Mouse (Mus musculus) neural tube, embryonic 13.5 days (tissue): Measurements from ENCODE around the gene Psma4. TPM values are rescaled to one million over a fixed set of nuclear protein-coding genes. Genes with fewer than 3 reads are reported as not detected.

Source experiments
- ATAC-seq: fragments of 200-750 bp; cut with Nextera tagmentation; 2 replicates; pipeline ENCODE4 v1.8.0; 2017; ENCODE audit warnings: low read depth, mild to moderate bottlenecking, moderate TSS enrichment, moderate library complexity
- H3K27ac ChIP-seq: fragments of 300-500 bp; sonication (generic); replicated peaks from 2 replicates; pipeline ENCODE4 v1.5.1; 2015; ENCODE audit warnings: moderate library complexity, mild to moderate bottlenecking, inconsistent platforms
- H3K27me3 ChIP-seq: fragments of 300-500 bp; sonication (generic); 2 replicates; pipeline ENCODE4 v1.6.1; 2015; ENCODE audit warnings: mild to moderate bottlenecking, inconsistent platforms
- H3K36me3 ChIP-seq: fragments of 300-500 bp; sonication (generic); 2 replicates; pipeline ENCODE4 v1.6.1; 2015; ENCODE audit warnings: mild to moderate bottlenecking, inconsistent platforms
- H3K4me1 ChIP-seq: fragments of 300-500 bp; sonication (generic); replicated peaks from 2 replicates; pipeline ENCODE4 v1.6.1; 2015; ENCODE audit warnings: inconsistent platforms
- H3K4me2 ChIP-seq: fragments of 300-500 bp; sonication (generic); 2 replicates; pipeline ENCODE4 v1.6.1; 2015; ENCODE audit warnings: inconsistent platforms, mild to moderate bottlenecking, moderate library complexity
- H3K4me3 ChIP-seq: fragments of 300-500 bp; sonication (generic); 2 replicates; pipeline ENCODE4 v1.5.1; 2015; ENCODE audit warnings: mild to moderate bottlenecking, inconsistent platforms
- H3K9ac ChIP-seq: fragments of 300-500 bp; sonication (generic); 2 replicates; pipeline ENCODE4 v1.6.1; 2015; ENCODE audit warnings: moderate library complexity, mild to moderate bottlenecking, inconsistent platforms
- H3K9me3 ChIP-seq: fragments of 300-500 bp; sonication (generic); 2 replicates; pipeline ENCODE4 v1.6.1; 2016; ENCODE audit warnings: inconsistent platforms
- WGBS: fragments of 180-500 bp; shearing (Covaris S2); methylation state at CpG from one replicate; pipeline ENCODE4 v1.1.7; 2015; 5-methylcytosine and 5-hydroxymethylcytosine counted together
- polyA plus RNA-seq: library from polyadenylated mRNA; unstranded; fragments of >200 nt; fragmentation: Nextera tagmentation; extraction: Ambion mirVana; gene quantifications from 2 replicates; pipeline ENCODE4 v1.2.1, GENCODE M21; 2015

Gene Psma4
- 316 and 329 TPM in 2 replicates for polyA plus RNA-seq

GRCm38 (mm10) chr9:54950575-54951321 lies at the start of gene Psma4, which contains the start of gene AY074887:
TSS of gene Psma4 (plus strand) at chr9:54950790.
TSS of gene AY074887 (minus strand) at chr9:54950998.
- ATAC-seq, result peak; percentile 100

GRCm38 (mm10) chr9:54909446-54909845 lies 41.1 kb upstream of the Psma4 start:
- Histone ChIP-seq H3K9ac (no peak overlapping the region), H3K4me1 (no peaks in the 10 kb centered on the region), H3K4me3 (no peak overlapping the region), H3K36me3 (peaks cover 62% of the 10 kb centered on the region), H3K4me2 (no peak overlapping the region), H3K27ac (no peak overlapping the region), H3K9me3 (no peaks in the 10 kb centered on the region), H3K27me3 (no peaks in the 10 kb centered on the region)
- no peak for ATAC-seq
- WGBS, result 92% methylated on average over 5 of the region's 5 CpGs

More at GRCm38 (mm10) chr9:54950575-54951321, at the start of gene Psma4, which contains the start of gene AY074887:
- H3K4me1 ChIP-seq, result peaks cover 27% of the 10 kb centered on the region
- peaks cover 36% of the 10 kb centered on the region for H3K36me3 ChIP-seq
- no peaks in the 10 kb centered on the region for H3K9me3 ChIP-seq
- peak within 1 kb of the TSS; percentile 90 for H3K9ac ChIP-seq
- no peaks in the 10 kb centered on the region for H3K27me3 ChIP-seq
- WGBS, result under 1% methylated on average over 65 of the region's 65 CpGs
- peak within 1 kb of the TSS; percentile 96 for H3K27ac ChIP-seq
- peak within 1 kb of the TSS; percentile 83 for H3K4me3 ChIP-seq
- peak within 1 kb of the TSS; percentile 80 for H3K4me2 ChIP-seq

GRCm38 (mm10) chr9:54915576-54915975 lies 35.0 kb upstream of the Psma4 start:
- Histone ChIP-seq H3K9ac (no peak overlapping the region), H3K4me2 (no peak overlapping the region), H3K9me3 (no peaks in the 10 kb centered on the region), H3K36me3 (peaks cover 11% of the 10 kb centered on the region), H3K4me3 (no peak overlapping the region), H3K27ac (no peak overlapping the region), H3K4me1 (peaks cover 15% of the 10 kb centered on the region), H3K27me3 (no peaks in the 10 kb centered on the region)
- 73% methylated on average over 7 of the region's 7 CpGs for WGBS
- ATAC-seq, result no peak

GRCm38 (mm10) chr9:54916401-54916800 lies 34.2 kb upstream of the Psma4 start:
- WGBS, result 75% methylated on average over 8 of the region's 8 CpGs
- Histone ChIP-seq H3K27ac (no peak overlapping the region), H3K9me3 (no peaks in the 10 kb centered on the region), H3K36me3 (peaks cover 6% of the 10 kb centered on the region; the same call in 1 of the 2 replicates), H3K4me3 (peak overlapping the region; percentile 67), H3K4me2 (peak overlapping the region; percentile 86), H3K9ac (no peak overlapping the region), H3K27me3 (no peaks in the 10 kb centered on the region), H3K4me1 (peaks cover 15% of the 10 kb centered on the region)
- peak; percentile 30; the same call in 1 of the 2 replicates for ATAC-seq

- H3K27ac ChIP-seq, result peak within 1 kb of the TSS; percentile 39
- no peaks in the 10 kb centered on the region for H3K27me3 ChIP-seq
- H3K4me3 ChIP-seq, result peak within 1 kb of the TSS; percentile 67
- WGBS, result under 1% methylated on average over 34 of the region's 34 CpGs
- peaks cover 2% of the 10 kb centered on the region; the same call in 1 of the 2 replicates for H3K36me3 ChIP-seq
- H3K9ac ChIP-seq, result peak within 1 kb of the TSS; percentile 80
- H3K4me2 ChIP-seq, result peak within 1 kb of the TSS; percentile 86
- peak; percentile 99 for ATAC-seq
- H3K9me3 ChIP-seq, result no peaks in the 10 kb centered on the region
- peaks cover 15% of the 10 kb centered on the region for H3K4me1 ChIP-seq
These were observed 33.4 kb upstream of the Psma4 start, which contains the start of gene Hykk for GRCm38 (mm10) chr9:54917010-54917677. TSS of gene Hykk (plus strand) at chr9:54917283.

- H3K27me3 ChIP-seq, result no peaks in the 10 kb centered on the region
- H3K36me3 ChIP-seq, result peaks cover 9% of the 10 kb centered on the region
- 78% methylated on average over 2 of the region's 2 CpGs for WGBS
- no peak overlapping the region for H3K27ac ChIP-seq
- H3K4me2 ChIP-seq, result peak overlapping the region; percentile 86; the same call in 1 of the 2 replicates
- peaks cover 15% of the 10 kb centered on the region for H3K4me1 ChIP-seq
- no peak for ATAC-seq
- H3K4me3 ChIP-seq, result no peak overlapping the region
- H3K9ac ChIP-seq, result no peak overlapping the region
- no peaks in the 10 kb centered on the region for H3K9me3 ChIP-seq
These were observed 32.4 kb upstream of the Psma4 start for GRCm38 (mm10) chr9:54918191-54918590.

- Histone ChIP-seq H3K4me1 (peaks cover 15% of the 10 kb centered on the region), H3K9ac (no peak overlapping the region), H3K27me3 (no peaks in the 10 kb centered on the region), H3K9me3 (no peaks in the 10 kb centered on the region), H3K4me2 (no peak overlapping the region), H3K4me3 (no peak overlapping the region), H3K27ac (no peak overlapping the region), H3K36me3 (peaks cover 9% of the 10 kb centered on the region)
- WGBS, result 95% methylated on average over 5 of the region's 5 CpGs
- ATAC-seq, result no peak
These were observed 31.8 kb upstream of the Psma4 start for GRCm38 (mm10) chr9:54918781-54919180.

- 51% methylated on average over 4 of the region's 4 CpGs for WGBS
- peaks cover 15% of the 10 kb centered on the region for H3K4me1 ChIP-seq
- H3K4me3 ChIP-seq, result no peak overlapping the region
- no peak overlapping the region for H3K4me2 ChIP-seq
- no peak overlapping the region for H3K27ac ChIP-seq
- H3K27me3 ChIP-seq, result no peaks in the 10 kb centered on the region
- peaks cover 9% of the 10 kb centered on the region for H3K36me3 ChIP-seq
- H3K9me3 ChIP-seq, result no peaks in the 10 kb centered on the region
- H3K9ac ChIP-seq, result no peak overlapping the region
- no peak for ATAC-seq
These were observed 30.6 kb upstream of the Psma4 start for GRCm38 (mm10) chr9:54919946-54920345.

GRCm38 (mm10) chr9:54930741-54931140 lies 19.8 kb upstream of the Psma4 start:
- 98% methylated on average over 1 of the region's 1 CpGs for WGBS
- no peaks in the 10 kb centered on the region for H3K36me3 ChIP-seq
- H3K4me1 ChIP-seq, result no peaks in the 10 kb centered on the region
- no peak overlapping the region for H3K4me2 ChIP-seq
- no peak for ATAC-seq
- no peak overlapping the region for H3K9ac ChIP-seq
- no peaks in the 10 kb centered on the region for H3K9me3 ChIP-seq
- H3K27ac ChIP-seq, result no peak overlapping the region
- H3K4me3 ChIP-seq, result no peak overlapping the region
- no peaks in the 10 kb centered on the region for H3K27me3 ChIP-seq

- H3K4me1 ChIP-seq, result no peaks in the 10 kb centered on the region
- H3K9ac ChIP-seq, result no peak overlapping the region
- no peak for ATAC-seq
- no peaks in the 10 kb centered on the region for H3K27me3 ChIP-seq
- H3K9me3 ChIP-seq, result no peaks in the 10 kb centered on the region
- no peak overlapping the region for H3K4me2 ChIP-seq
- no peak overlapping the region for H3K4me3 ChIP-seq
- H3K27ac ChIP-seq, result no peak overlapping the region
- H3K36me3 ChIP-seq, result no peaks in the 10 kb centered on the region
- 13% methylated on average over 1 of the region's 1 CpGs for WGBS
These were observed 18.8 kb upstream of the Psma4 start for GRCm38 (mm10) chr9:54931765-54932164.

- no peaks in the 10 kb centered on the region for H3K9me3 ChIP-seq
- no peaks in the 10 kb centered on the region for H3K27me3 ChIP-seq
- no peak overlapping the region for H3K4me2 ChIP-seq
- H3K36me3 ChIP-seq, result no peaks in the 10 kb centered on the region
- H3K4me1 ChIP-seq, result no peaks in the 10 kb centered on the region
- ATAC-seq, result no peak
- H3K9ac ChIP-seq, result no peak overlapping the region
- H3K4me3 ChIP-seq, result no peak overlapping the region
- no peak overlapping the region for H3K27ac ChIP-seq
- 88% methylated on average over 2 of the region's 2 CpGs for WGBS
These were observed 18.2 kb upstream of the Psma4 start for GRCm38 (mm10) chr9:54932379-54932778.

GRCm38 (mm10) chr9:54942071-54942470 lies 8.5 kb upstream of the Psma4 start:
- Histone ChIP-seq H3K27me3 (no peaks in the 10 kb centered on the region), H3K4me1 (no peaks in the 10 kb centered on the region), H3K9ac (no peak overlapping the region), H3K9me3 (no peaks in the 10 kb centered on the region), H3K27ac (no peak overlapping the region), H3K4me3 (no peak overlapping the region), H3K4me2 (no peak overlapping the region), H3K36me3 (peaks cover 7% of the 10 kb centered on the region; the same call in 1 of the 2 replicates)
- no peak for ATAC-seq
- 93% methylated on average over 4 of the region's 4 CpGs for WGBS
